Mouse (Mus musculus): ENCODE measurements around the gene Lrfn2. TPM values are rescaled to one million over a fixed set of nuclear protein-coding genes. Genes with fewer than 3 reads are reported as not detected.

Gene Lrfn2
- total RNA-seq, 1 experiment from 2014 or later = 0.18 TPM

- no peak for DNase-seq
Observed at GRCm38 (mm10) chr17:49035052-49035451, 102.9 kb downstream of the Lrfn2 start.

GRCm38 (mm10) chr17:49037163-49037950 is 105.2 kb downstream of the Lrfn2 start:
- DNase-seq = no peak

DNA sequence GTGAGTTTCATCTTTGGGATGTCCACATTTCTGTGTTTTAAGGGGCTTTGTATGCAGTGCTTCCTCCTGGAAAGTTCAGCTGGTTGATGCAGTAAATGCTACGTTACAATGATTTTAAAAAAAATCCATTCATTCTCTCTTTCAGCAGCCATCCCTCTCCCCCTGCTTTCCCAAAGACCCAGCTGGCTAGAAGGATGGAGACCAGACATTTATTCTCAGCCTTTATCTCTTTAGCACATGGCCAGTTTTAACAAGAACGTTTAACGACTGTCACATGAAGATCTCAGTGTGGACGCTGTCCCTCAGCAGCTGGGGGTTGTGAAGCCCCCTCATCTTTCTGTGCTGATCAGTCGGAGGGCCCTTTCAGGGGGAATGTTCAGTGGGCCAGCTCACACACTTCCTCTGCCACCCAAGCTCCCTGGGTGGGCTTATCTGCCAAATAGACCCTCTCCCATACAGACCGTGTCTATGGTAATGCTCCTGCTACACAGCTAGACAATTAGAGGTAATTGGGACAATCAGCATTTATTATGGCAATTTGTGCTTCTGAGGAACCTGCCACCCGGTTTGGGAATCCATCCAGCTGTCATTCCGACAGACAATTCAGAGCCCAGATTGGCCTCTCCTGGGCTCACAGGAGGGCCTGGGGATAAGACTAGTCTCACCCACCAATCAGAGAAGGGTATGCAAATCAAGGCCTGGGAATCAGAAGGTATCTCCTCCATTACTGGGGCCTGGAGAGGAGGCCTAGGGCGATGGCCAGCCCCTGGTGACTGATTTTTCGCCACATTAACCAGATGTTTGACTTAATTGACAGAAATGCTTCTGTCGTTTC is 111.8 kb downstream of the Lrfn2 start:
- no peak for DNase-seq

GRCm38 (mm10) chr17:49047921-49048320 is 115.7 kb downstream of the Lrfn2 start:
- no peak for DNase-seq

GRCm38 (mm10) chr17:49051231-49051630 is 119.1 kb downstream of the Lrfn2 start:
- DNase-seq = no peak

DNA sequence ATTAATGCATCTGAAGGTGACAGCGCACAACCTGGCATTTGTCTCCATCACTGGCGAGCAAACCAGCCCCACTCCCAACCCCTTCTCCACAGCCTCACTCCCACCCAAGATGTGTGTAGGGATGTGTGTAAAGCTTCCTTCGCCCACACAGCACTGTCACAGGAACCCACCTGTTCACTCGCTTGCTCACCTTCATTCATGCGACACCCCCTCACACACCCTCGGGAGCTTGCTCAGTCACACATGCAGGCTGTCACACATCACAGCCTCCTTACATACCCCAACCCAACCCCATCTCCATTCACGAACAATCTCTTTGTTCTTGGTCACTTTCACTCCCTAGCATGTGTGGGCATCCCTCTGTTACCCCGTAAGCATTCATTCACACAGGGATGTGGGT is 129.0 kb downstream of the Lrfn2 start:
- DNase-seq = no peak

DNA sequence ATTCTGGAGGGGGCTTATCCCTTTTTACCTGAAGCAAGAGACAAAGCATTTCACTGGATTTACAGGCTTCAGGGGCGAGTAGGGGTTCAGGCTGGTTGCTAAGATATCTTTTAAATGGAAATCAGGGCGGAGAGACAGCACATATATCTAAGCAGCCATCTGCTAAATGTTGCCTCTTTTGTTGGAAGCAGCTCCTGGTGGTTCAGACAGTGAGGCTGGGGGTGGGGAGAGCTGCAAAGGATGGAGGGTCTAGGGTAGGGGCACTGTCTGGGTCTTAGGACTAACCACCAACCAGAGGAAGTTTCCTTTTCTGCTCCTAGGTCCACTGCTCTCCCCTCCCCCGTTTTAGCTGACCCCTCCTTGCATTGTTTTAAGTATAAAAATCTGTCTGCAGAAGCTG is 131.6 kb downstream of the Lrfn2 start:
- DNase-seq = no peak

DNA sequence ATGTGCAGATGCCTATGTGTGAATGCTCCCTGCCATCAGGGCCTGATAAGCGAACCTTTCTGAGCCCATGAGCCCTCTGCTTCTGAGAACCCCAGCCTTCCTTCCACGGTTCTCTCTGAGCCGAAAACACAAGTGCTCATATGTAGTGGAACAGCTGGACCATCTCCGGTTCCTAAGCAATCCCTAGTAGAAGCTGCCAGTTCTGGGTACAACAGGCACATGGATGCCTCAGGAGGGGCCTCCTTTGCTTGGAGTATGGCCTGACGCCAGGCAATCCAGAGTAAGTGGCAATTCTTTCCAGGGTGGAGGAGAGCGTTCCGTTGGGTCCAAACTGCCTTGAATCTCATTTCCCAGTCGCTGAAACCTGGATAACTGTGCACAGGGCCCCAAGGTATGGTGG is 132.3 kb downstream of the Lrfn2 start:
- DNase-seq = no peak

DNA sequence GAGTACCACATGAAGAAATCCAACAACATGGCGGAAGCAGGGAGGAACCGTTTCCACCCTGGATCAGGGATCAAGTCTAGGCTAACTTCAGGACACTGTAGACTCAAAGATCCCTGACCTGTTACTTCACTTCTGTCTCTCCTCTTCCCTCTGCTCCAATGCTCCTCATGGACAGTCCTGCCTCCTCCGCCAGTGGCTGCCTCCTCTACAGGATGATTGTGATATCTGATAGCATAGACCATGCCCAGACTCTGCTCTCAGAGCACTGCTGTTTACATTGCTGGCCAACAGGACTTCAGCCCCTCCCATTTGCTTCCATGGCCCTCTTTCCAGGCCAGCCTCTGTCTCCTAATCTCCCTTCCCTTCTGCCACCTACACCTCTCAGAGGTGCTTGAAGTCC is 132.9 kb downstream of the Lrfn2 start:
- DNase-seq = no peak

GRCm38 (mm10) chr17:49066748-49067147 is 134.6 kb downstream of the Lrfn2 start:
- no peak for DNase-seq

DNA sequence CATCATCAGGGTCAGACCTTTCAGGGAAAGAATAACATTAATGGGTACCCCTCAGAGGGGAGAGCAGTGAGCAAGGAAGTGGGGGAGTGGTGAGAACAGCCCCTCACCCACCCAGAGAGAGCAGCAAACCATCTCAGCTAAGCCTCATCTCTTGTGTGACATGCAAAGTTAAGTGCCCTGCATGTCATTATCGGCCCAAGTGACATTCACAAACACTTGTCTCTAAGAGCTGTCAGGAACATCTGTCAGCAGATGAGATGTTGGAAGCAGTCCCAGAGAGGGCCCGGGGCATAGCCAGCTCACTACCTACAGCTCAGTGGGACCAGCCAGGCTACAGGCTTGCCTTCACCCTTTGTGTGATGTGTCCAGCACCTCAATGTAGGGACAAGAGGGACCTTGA is 146.0 kb downstream of the Lrfn2 start:
- no peak for DNase-seq

DNA sequence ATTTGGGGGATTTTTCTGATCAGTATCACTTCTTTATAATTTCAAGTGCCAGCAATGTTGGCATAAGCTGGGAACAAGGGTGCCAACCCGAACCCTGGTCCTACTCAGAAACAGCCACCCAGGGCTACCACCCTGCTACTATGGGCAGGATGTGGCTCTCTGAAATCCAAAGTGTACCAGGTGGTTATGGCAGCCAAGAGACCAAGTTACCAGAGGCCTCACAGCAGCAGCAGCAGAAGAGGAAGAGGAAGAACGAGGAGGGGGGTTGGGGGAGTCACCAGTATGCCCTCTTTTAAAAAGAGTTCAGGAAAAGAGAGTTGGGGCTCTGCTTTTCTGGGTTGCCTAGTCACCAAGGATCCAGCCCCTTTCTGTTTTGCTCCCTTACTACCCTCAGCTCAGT is 147.5 kb downstream of the Lrfn2 start:
- DNase-seq = no peak

- no peak for DNase-seq
Observed at GRCm38 (mm10) chr17:49083594-49084380, 151.6 kb downstream of the Lrfn2 start.

GRCm38 (mm10) chr17:49085111-49085510 is 152.9 kb downstream of the Lrfn2 start:
- DNase-seq = no peak

- DNase-seq = no peak
Observed at GRCm38 (mm10) chr17:49096781-49097544, 164.8 kb downstream of the Lrfn2 start.

DNA sequence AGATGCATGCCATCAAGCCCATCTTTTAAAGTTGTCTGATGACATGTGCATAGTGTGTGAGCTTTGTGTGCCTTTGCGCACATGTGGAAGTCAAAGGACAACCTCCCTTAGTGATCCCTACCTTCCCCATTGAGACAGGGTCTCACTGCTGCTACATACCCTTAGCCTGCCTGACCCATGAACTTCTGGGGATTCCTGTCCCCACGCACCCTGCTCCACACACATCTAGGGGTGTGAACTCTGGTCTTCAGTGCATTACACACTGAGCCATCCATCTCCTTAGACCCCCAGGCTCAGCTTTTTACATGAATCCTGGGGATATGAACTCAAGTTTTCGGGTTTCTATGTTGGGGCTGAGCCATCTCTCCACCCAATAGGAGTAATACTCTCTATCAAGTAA is 179.2 kb downstream of the Lrfn2 start:
- no peak for DNase-seq

- no peak for DNase-seq
Observed at GRCm38 (mm10) chr17:49111911-49112310, 179.7 kb downstream of the Lrfn2 start.

DNA sequence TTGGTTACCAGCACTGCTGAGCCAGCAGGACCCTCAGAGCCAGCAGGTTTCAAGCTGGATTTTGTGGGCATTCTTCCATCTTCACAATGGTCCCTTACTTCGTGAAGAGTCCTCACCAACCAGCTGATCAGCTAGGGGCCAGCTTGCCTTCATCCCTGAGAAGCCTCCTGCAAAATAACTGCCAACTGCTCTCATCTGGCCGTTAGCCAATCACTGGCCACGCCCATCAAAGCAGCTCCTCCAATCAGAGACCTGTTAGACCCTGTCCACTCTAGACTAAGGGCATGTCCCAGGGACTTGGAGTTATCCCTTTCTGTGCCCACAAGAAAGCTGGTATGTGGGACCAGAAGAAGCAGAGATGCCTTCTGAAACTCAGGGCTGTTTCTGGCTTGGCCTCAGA is 181.2 kb downstream of the Lrfn2 start:
- DNase-seq = no peak

DNA sequence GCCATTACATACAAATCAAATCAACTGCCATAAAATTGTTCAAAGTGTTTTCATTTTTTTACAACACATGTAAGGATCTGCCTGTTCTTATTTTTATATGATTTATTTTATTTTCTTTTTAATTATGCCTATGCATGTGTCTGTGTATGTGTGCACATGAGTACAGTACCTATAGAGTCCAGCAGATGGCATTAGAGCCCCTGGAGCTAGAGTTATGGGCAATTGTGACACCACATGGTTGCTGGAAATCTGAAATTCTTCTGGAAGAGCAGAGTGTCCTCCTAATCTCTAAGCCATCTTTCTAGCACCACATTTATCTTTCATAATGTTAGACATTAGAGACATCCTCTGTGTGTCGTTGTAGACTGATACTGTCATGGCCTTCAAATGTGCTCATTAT is 192.0 kb downstream of the Lrfn2 start:
- no peak for DNase-seq

GRCm38 (mm10) chr17:49124642-49125041 is 192.5 kb downstream of the Lrfn2 start:
- no peak for DNase-seq
